Mouse (Mus musculus): Measurements from ENCODE around the gene Ank.

The Ank gene

DNA sequence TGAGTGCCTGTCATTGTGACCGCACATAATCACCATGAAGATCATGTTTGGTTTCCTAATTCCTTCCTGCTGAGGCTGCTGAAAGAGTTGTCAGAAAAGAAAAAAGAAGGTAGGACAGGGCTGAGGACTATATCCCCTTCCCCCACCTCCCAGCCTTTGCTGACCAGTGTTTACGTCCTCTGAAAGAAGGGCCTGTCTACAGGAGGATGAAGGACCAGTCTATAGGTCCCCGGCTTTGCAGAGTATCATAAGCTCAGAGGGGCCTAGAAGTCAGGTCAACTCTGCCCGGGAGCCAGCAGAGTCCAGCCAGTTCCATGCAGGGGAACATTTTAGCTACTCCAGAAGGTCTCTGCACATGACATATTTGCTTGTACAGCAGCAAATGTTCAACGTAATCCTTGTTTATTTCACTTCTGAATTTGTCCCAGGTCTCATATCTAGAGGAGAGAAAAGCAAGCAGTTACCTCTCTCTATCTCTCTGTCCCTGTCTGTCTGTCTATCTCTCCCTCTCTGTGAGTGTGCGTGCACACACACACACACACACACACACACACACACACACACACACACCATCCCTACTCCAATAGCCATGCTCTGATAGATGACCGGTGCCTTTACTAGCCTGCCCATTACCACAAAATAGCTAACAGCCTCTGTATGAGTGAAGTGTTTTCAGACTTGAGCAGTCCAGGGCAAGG, 31.0 kb downstream of the Ank start:
- no peak for DNase-seq

DNA sequence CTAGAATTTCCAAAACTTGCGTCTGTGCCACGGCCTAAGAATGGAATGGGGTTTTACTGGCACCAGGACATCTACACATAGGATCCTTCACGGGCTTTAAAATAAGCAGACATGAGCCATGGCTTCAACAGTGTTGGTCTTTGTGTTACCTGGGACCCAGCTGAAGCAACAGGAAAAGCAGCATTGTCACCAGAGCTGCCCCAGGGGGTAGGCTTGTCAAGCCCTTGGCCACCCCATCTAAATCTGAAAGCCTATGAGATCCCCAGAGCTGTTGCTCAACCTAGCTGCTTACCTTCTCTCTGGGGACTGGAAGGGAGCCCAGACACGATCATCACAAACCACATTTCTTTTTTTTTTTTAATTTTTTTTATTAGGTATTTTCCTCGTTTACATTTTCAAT, 31.6 kb downstream of the Ank start:
- no peak for DNase-seq

- DNase-seq, result no peak
These were observed 33.9 kb downstream of the Ank start for GRCm38 (mm10) chr15:27500390-27500789.

DNA sequence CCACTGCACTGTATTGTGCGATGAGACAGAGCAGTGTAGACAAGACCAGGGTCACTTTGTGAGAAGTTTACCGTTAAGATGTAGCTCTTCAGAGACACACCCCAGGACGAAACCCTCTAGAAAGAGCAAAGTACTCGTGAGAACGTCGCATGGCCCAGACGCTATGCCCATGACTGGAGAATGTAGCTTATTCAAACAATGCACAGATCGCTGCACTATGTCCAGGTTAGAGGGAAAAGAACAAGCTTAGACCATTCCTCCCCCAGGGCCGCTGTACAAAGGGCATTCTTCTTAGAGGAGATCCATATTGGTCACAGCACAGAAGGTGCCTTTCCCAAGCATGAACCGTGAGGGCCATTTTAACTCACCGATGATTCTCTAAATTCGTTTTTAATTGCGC, 35.9 kb downstream of the Ank start:
- DNase-seq, result no peak

GRCm38 (mm10) chr15:27503221-27503620, 36.7 kb downstream of the Ank start:
- peak; percentile 42 to 70 for DNase-seq

- peak in 1 of 2 experiments; percentile 42 for DNase-seq
These were observed 37.6 kb downstream of the Ank start for GRCm38 (mm10) chr15:27503801-27504730.

GRCm38 (mm10) chr15:27506127-27506886, 39.8 kb downstream of the Ank start:
- DNase-seq, result peak in 1 of 2 experiments; percentile 42

DNA sequence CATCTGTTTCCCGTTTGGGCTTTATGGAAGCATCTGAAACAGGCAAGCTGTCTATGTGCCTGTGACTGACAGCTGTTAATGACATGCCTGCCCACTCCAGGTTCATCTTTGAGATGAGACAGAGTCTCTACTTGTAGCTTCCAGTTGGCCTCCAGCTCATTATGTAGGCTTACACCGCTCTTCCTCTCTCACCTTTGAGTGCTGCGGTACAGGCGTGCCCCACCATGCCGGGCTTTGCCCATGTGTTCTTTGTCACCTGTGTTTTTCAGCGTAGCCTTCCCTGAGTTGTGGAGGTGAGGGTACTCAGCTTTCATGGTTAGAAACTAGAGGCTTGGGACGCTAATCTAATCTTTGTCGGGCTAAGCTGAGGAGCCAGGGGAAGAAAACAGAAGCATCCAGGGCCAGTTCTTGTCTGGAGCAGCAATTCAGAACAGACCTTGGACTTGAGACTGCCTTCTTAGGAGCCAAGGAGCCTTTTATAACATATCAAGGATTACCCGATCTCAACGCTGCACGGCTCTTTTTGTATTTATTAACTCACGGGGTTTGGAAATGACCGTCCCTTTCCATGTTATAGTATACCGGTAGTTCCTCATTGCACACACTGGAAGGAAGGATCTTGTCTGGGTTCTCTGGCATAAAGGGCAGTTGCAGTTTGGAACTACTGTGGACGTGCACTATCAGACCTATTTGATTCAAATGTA, 40.6 kb downstream of the Ank start:
- no peak for DNase-seq

- DNase-seq, result peak in 1 of 2 experiments; percentile 35
These were observed 41.7 kb downstream of the Ank start for GRCm38 (mm10) chr15:27508169-27508568.

GRCm38 (mm10) chr15:27508982-27509381, 42.5 kb downstream of the Ank start:
- peak; percentile 75 to 86 for DNase-seq

DNA sequence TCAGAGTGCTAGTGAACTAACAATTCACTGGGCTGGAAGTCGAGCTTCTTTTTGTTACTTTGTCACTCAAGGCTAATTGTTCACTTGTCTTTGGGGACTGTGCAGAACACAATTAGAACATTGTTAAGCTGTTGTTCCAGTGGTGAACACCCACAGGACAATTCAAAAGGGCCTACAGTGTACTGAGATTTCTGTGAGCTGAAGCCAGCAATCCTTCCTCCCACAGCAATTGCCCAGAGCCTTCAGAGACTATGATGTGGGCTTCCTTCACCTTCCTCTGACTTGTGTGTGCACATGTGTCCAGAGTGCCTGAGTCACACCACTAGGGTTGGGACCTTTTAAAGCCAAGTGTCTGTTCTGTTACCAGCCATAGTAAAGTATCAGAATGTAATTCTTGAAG, 50.5 kb downstream of the Ank start:
- DNase-seq, result no peak

DNA sequence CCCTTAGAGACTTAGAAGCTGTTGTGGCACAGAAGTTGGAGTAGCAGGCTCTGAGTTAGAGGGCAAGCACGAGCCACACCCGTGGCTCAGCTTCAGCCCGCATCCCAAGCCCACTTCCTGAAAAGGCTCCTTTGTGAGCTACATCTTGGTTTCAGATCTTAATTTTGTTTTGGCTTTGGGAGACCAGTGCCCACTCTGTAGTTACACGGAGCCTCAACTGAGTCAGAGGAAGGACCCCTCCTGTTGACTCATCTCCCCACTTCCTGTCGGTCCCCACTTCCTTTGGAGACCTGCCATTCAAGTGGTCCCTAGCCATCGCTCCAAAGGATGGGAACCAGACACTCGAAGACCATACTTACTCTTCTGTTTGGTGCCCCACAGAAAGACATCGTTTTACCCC, 51.5 kb downstream of the Ank start:
- no peak for DNase-seq

DNA sequence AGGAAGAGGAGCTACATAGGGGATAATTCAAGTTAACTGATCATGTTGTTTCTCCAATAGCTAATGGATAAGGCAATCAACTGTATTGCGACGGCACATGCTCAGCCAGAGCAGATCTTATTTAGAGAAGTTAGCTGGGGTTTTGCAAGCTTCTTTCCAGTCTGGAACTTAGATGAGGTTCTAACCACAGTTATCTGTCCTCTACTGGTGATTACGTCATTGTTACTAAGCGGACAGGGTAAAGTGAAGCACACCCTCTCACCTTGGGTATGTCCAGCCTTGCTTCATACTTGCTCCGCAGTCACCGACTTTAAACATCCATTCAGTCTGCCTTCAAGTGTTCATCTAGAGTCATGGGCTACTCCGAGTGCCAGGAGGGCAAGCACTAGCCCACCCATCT, 53.4 kb downstream of the Ank start:
- DNase-seq, result no peak

GRCm38 (mm10) chr15:27525233-27526005, 58.9 kb downstream of the Ank start:
- peak; percentile 44 to 65 for DNase-seq

GRCm38 (mm10) chr15:27528896-27529295, 62.4 kb downstream of the Ank start:
- no peak for DNase-seq

GRCm38 (mm10) chr15:27530023-27530422, 63.5 kb downstream of the Ank start:
- no peak for DNase-seq

DNA sequence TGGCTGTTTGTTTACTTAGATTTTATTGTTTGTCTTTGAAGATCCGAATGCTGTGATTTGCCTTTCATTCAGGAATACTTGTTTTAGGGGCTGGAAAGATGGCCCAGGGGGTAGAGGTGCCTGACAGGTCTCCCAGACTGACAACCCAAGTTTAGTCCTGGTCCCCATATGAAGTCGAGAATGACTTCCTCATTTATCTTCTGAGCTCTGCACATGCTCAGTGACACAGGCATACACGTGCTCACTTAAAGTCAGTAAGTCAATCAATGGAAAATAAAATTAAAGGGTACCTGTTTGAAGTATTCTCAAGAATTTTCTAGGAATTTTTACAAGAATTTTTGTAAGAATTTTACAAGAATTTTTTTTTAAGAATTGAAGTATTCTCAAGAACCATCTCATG, 66.6 kb downstream of the Ank start:
- DNase-seq, result no peak

DNA sequence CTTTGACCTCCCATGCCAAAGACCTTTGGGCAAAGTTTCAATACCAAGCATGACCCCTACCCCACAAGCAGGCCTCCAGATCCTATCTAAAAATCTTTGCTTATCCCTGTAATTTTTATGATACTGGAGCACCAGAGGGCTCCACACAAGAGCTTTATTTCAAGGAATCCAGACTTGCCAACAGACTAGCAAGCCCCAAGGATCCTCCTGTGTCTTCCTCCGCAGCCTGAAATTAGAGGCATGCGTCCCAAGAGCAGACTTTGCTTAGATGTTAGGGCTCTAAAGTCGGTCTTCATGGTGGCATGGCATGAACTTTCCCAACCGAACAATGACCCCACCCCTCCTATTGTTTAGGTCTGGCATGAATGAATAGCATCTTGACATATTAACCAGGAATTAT, 69.2 kb downstream of the Ank start:
- DNase-seq, result no peak

DNA sequence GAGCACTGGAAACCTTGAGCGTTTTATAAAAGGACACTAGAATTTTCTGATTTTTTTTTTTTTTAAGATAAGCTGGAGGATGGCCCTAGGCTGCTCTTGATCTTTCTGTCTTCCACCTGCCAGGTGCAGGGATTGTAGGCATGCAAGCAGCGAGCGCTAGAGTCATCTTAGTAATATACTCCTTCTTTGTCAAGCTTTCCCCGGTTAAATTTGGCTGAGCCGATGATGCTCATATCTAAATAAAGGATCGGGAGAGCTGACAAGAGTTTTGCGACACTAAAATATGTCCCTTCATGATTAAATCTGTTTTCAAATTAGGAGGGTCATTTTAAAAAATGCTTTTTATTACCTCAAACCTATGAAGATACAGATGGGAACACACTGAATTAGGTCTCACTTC, 69.7 kb downstream of the Ank start:
- DNase-seq, result no peak

GRCm38 (mm10) chr15:27536771-27537170, 70.3 kb downstream of the Ank start:
- DNase-seq, result no peak

DNA sequence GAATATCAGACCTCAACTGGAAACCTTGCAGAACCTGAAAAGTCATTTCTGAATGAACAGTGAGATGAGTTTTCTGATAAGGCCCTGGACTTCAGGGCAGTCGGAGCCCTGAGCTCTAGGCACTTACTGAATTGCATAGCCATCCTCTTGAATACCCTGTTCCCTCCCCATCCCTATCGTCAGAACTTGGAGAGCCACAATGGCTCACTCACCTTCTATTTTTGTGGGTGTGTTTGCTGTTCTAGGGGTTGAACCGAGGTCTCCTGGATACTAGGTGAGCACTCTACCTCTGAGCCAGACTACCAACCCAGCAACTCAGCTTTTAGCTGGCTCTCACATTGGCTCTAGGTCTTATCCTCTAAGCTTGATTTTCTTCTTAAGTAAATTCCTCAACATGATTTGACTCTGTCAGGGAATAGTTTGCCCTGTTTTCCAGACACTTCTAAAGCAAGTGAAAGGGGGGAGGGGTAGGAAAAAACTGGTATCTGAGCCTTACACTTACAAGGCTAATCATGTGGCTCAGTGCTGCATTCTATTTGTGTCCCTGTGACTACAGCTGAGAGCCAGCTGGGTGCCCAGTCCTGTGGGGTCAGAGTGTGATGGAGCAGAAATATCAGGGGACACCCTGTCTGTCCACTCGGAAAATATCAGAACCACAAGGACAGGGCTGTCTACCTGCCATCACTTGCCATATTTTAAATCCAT, 71.2 kb downstream of the Ank start:
- no peak for DNase-seq

Measured in cerebellum, postnatal 25 days (tissue).